Mouse (Mus musculus): ENCODE results near the gene Dctn1.

The Dctn1 gene

DNA sequence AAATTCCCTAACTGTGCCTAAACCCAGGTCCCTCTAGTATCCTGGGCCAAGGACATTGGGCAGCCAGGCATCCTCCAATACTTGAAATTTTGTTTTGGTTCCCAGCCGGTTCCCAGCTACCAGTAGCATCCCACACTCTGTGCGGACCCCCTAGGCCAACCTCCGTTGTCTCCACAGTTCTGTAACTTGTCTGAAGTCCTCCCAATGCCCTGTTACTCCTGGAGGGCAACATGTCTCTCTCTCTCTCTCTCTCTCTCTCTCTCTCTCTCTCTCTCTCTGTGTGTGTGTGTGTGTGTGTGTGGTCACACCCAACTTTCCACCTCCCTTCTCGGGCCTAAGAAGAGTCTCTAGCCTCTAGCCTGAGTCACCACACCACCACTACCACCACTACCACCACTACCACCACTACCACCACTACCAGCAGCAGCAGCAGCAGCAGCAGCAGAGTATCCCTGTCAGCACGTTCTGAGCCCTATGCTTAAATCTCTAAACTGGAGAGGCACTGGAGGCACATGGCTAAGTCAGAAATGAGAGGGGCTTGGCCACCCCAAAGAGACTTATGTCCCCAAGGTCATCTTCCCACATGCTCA lies 29.3 kb upstream of the Dctn1 start:
- no peak for DNase-seq (ENCODE audit: low read depth, low spot score)

DNA sequence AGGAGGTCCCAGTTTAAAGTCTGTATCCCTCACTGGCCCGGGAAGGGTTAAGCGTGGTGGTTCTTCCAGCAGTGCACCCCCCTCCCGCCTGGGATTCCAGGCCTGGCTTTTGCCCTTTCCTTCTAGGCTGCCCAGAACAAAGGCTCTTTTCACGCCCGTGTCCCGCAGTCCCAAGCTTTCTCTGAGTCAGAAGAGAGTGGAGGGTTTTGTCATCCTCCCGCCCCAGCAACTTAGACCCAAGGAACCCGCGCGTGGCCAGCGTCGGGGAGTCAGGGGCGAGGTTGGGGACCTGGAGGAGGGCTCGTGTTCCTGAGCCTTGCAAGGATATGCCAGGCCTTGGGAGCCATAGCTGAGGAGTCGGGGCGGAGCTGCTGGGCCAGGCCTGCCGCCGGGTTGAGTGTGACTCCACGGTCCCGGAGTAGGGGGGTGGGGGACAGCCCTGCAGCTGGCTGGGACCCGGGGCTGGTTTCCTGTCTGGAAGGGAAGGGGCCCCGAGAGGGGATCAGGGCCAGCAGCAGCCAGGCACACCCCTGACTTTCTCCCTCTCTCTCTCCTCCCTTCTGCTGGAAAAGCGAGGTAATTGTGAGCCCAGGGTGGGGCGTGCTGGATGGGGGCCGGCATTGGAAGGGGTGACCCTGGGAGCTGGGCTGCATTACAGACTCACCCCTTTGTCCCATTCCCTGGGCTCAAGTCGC lies 28.7 kb upstream of the Dctn1 start:
- peak; percentile 91 for DNase-seq (ENCODE audit: low read depth, low spot score)

DNA sequence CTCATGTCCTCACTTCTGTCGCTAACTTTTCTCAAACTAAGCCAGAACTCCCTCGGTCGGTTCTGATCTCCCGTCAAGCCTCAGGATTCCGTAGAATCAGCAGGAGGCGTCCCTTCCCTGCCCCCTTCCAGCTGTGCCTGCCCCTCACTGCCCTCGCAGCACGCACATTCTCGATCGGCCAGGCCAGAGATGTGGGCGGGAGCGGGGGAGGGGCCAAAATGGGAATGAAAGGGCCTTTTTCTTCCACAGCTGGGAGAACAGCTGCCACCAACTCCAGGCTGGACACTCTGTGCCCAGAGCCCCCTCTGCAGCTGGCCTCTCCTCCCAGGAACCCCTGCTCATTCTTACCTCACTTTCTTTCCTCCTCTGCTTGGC lies 28.2 kb upstream of the Dctn1 start:
- DNase-seq (ENCODE audit: low read depth, low spot score), result peak; percentile 93

DNA sequence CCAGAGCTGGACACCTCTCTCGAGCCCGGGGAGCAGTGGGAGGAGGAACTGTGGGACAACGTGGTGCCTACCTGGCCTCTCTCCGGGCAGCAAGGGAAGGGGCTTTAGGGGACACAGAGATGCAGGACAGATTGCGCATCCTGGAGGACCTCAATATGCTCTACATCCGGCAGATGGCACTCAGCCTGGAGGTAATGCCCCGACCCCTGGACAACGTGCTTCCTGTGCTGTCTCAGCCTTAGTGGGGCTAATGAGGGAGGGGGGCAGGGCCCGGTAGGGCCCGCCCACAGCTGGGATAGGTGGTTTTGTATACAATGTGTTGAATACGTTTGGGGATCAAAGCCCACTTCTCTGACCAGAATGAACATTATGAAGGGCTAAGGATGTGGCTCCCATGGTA lies 27.7 kb upstream of the Dctn1 start:
- peak; percentile 76 for DNase-seq (ENCODE audit: low read depth, low spot score)

DNA sequence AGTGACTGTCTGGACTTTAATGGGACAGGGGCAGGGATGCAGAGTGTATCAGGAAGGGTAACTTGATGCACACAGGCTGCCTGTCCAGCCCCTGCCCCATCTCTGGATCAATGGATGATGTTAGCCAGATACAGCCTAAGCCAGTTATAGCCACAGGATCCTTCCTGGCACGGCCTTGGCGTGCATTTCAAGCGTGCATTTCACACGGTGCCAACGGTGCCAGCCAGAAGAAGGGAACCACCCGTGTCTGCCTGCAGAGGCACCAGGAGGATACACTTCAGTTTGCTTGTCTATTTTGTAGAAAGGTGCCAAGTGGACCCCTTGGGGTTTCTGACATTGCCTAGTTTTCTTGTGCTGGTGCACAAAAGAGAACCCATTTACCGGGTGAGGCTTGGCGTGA lies 25.7 kb upstream of the Dctn1 start:
- DNase-seq (ENCODE audit: low read depth, low spot score), result no peak

DNA sequence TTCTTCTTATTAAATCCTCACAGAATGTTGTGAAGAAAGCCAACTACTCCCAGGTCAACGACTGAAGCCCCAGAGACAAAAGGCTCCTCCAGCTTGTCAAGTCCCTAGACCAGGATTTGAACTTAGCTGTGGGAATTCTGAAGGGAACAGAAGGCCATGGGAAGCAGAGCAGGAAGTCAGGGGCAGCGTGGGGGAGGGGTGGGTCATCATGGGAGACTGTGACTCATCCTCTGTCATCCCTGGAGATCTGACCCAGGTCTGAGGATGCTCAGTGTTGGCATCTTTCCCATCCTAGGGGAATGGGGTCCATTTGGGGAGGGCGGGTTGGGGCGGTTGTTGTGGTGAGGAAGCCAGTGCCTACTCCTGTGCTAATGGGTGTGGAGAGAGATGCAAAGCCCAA lies 24.1 kb upstream of the Dctn1 start:
- no peak for DNase-seq (ENCODE audit: low read depth, low spot score)

DNA sequence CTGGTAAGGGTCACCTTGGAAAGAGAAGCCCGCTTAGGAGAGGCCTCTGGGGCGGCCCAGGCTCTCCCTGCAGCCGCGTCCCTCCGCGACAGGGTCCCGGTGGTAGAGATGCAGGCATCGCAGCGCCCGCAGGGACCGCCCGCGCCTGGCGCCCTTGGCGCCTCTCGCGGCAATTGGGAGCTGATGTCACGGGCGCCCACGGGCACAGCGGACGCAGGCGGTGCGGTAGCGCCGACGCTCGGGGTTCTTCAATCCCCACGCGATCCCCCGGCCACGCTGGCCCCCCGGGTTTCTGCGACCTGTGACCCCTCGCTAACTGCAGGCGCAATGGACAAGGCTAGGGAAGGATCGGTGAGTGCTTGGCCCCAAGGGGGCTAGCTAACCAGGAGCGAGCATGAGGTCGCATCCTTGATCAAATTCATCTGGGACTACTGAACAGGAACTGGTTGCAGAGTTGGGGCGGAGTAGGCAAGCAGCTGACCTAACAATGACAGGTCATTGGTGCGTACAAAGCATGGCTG lies 23.4 kb upstream of the Dctn1 start:
- DNase-seq (ENCODE audit: low read depth, low spot score), result no peak

DNA sequence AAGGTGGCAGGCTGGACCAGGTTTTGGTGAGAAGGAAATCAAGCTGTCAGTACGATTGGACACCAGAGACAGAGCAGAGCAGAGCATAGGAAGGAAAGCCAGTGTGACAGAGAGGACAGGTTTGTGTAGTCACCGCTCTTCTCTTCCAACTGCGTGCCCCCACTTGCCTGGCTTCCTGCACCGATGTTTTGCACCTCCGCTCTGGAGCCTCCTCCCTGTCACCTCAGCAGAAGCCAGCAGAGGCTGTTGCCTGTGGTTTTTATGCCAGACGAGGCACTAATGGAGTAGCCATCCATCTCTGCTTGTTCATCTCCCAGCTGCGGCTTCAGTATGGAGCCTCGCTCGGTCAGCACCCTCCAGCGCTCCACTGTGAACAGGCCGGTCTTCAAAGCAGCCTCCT lies 22.8 kb upstream of the Dctn1 start:
- no peak for DNase-seq (ENCODE audit: low read depth, low spot score)

DNA sequence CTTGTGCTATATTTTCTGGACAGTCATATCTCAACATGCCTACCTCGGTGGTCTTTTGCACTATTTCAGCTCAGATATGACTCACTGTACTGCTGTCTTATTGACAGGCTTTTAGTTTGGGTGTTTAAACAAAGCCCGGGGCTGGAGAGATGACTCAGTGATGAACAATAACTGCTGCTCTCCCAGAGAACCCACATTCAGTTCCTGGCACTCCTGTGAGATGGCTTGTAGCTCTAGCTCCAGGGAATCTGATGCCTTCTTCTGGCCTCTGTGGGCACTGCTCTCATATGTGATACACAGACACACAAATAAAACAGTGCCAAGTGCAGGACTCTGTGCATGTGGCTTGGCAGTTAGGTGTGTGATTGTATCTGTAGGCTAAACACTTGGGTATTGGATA lies 20.5 kb upstream of the Dctn1 start:
- DNase-seq (ENCODE audit: low read depth, low spot score), result no peak

DNA sequence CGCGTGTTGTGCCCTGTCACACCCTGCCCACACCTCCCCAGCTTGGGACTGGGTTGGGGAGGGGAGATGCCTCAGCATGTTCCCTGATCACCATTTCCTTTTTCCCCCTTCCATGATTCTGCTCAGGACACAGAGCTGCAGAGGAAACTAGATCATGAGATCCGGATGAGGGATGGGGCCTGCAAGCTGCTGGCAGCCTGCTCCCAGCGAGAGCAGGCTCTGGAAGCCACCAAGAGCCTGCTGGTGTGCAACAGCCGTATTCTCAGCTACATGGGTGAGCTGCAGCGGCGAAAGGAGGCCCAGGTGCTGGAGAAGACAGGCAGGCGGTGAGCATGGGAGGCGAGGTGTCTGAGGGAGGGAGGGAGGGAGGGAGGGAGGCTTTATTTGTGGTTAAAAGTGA lies 19.9 kb upstream of the Dctn1 start:
- no peak for DNase-seq (ENCODE audit: low read depth, low spot score)

DNA sequence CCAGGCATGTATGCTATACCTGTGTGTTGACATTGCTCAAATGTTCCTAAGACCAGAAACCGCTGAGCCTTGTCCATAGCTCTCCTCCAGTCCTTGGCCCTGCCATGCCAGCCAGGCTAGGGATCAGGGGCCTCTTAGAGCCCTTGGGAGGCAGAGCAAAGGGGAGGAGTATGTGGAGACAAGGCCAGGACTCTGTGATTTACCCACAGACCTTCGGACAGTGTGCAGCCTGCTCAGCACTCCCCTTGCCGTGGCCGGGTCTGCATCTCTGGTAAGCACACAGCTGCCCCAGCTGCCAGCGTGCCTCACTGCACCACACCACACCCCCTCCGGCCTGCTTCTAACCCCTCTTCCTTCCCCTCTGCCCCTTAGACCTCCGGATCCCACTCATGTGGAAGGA lies 18.4 kb upstream of the Dctn1 start:
- DNase-seq (ENCODE audit: low read depth, low spot score), result no peak

DNA sequence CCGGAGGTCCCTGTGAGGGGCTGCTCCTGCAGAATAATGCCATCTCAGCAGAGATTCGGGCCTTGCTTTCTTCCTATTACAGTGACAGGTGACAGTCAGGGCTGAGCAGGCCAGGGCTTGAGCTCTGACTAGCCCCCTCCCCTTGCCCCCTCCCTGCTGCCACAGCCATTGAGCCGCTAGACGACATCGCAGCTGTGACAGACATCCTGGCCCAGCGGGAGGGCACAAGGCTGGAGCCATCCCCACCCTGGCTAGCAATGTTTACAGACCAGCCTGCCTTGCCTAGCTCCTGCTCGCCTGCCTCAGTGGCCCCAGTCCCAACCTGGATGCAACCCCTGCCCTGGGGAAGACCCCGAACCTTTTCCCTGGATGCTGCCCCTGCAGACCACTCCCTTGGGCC lies 14.0 kb upstream of the Dctn1 start:
- DNase-seq (ENCODE audit: low read depth, low spot score), result no peak

DNA sequence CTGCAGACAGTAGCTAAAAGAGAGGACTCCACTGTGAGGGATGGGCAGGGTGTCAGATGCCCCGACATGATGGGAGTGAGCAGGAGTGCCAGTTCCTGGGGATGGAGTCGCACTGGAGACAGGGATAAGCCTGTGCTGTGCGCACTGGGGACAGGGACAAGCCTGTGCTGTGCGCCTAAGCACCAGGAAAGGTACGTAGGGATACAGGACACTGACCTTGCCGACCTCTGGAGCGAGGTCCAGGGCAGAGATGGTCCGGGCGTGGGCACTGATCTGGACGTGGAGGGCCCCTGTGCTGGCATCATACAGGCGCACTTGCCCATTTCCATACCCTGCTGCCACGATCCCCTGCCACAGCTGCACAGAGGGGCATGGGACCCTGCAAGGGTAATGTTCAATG lies 12.7 kb upstream of the Dctn1 start:
- DNase-seq (ENCODE audit: low read depth, low spot score), result no peak

DNA sequence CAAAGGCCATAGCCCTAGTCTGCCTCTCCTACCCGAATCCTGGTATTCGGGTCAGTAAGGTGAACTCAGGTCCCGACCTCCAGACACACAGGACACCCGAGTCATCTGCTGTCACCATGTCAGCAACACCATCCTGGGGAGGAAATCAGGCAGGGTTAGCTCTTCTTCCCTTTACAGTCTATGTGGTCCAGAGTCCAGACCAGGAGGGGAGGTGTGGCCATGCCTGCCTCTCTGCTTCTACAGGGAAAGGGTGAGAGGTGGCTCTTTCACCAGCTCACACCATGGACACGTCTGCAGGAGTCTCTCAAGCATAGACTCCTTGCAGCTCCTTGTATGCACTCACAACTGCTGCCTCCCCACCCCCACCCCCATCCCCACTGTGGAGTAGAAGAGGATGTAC lies 12.2 kb upstream of the Dctn1 start:
- no peak for DNase-seq (ENCODE audit: low read depth, low spot score)

DNA sequence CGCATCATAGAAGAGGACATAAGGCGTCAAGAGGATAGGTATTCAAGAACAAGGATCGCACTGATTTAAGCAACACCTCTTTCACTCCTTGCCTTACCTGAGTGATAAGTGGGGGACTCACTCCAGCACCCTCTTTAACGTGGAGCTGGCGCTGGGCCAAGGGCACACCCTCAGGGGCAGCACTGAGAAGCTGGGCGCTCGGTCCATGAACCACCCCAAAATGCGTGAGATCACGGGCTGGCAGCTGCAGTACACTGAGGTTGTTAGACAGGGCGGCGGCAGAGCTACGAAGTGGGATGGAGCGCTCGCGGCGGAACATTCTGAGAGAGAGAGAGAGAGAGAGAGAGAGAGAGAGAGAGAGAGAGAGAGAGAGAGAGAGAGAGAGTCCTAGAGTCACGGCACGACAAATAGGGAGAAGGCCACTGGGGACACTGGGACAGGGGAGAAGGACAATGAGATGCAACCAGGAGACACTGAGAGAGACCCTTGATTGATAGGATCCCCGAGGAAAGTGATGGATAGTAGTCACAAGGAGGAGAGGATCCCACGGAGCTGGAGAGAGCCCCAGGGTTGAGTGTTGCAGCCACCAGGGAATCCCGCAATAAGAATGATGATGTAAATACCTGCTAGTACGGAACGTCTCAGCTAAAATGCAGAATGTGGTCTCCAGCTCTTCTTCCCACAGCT lies 10.0 kb upstream of the Dctn1 start:
- DNase-seq (ENCODE audit: low read depth, low spot score), result no peak

DNA sequence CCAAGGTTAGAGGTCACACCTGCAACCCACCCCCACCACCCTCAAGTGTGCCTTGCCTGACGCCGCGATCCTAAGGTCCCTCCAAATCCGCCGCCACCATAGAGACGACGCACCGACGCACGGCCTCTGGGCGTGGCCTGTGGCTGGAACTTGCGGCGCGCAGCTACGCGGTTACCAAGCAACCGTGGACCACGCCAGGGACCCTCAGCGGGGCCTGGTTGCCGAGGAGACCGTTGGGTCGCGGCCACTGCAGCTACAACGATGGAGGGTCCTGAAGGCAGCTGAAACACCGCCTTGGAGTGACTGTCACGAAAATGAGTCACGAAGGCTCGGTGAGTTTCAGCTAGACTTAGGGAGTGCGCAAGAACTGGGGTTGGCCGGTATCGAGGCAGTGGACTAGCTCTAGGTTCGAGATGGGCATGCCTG lies 9.4 kb upstream of the Dctn1 start, which contains the start of the genes Wdr54 and 1700003E16Rik:
Wdr54 (minus strand) TSS at position 139 of the 426 bp plus-strand sequence.
1700003E16Rik (plus strand) TSS at position 146 of the 426 bp plus-strand sequence.
- peak; percentile 93 for DNase-seq (ENCODE audit: low read depth, low spot score)

DNA sequence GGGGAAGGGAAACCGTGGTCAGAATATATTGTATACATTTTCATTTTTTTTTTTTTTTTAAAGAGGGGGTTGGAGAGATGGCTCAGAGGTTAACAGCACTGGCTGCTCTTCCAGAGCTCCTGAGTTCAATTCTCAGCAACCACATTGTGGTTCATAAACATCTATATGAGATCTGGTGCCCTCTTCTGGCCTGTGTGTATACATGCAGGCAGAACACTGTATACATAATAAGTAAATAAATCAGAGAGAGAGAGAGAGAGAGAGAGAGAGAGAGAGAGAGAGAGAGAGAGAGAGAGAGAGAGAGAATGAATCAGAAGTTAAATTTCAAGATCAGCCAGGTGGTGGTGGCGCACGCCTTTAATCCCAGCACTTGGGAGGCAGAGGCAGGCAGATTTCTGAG lies 6.3 kb upstream of the Dctn1 start:
- peak; percentile 72 for DNase-seq (ENCODE audit: low read depth, low spot score)

DNA sequence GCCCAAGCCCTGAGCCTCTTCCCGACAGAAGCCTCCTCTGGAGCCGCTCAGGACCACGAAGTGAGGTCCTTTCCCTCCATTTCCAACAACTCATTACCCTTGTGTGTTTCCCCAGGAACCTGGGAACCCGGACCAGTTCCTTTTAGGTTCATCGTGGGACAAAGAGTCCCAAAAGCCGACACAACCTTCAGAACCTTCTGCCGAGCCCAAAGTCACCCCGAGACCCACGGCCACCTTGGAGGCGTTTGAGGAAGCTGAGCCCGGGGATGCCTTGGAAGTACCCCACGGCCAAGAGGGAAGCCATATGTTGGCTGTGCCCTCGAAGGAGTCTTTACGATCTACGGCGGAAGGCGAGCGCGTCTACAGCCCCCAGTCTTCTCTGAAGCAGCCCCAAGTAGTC lies 4.3 kb upstream of the Dctn1 start:
- no peak for DNase-seq (ENCODE audit: low read depth, low spot score)

DNA sequence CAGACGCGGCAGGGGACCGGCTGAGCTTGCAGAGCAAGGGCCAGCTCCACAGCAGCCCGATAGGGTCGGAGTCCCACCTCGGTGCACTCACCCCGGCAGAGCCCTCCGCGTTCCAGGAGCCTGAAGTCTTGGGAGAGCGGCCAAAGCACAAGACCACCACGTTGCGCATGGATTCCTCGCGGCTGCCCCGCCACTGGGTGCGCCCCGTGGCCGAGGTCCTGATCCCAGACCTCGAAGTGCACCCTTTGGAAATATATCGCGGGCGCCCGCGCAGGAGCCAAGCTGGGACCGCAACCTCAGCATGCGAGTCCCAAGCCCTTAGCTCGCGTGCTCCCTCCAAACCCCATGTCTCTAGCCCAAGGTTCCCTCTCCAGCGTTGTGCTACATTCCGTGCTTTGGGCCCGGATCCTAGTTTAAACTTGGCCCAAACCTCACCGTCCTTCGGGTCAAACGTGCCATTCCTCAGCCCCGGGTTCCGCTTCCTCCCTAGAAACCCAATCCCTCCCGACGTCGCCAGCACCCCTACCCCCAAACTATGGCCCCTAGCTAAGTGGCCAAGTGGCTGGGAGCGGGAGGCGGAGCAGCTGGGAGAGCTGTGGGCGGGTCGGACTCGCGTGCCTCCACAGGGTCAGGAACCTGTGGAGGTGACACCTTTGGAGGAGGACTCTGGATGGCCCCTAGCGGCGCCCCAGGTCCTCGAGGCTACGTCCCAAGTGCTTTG lies 3.6 kb upstream of the Dctn1 start:
- DNase-seq (ENCODE audit: low read depth, low spot score), result no peak

DNA sequence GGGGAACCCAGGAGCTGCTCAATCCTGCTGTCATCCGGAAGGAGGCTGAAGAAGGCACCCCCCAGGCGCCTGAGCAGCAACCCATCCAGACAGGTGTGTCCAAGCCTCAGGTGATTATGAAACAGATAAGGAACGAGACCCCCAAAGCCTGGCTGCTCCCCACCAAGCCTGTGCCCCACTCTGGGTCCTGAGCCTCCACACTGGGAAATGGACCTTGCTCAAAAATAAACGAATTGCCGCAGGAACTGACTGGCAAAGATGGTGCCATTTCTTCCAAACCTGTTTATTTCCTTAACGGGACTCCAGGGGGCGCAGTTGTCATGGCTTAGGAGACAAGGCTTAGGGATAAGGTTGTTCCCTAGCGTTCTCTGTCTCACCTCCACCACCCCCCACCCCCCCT lies 3.0 kb upstream of the Dctn1 start:
- DNase-seq (ENCODE audit: low read depth, low spot score), result peak; percentile 81

DNA sequence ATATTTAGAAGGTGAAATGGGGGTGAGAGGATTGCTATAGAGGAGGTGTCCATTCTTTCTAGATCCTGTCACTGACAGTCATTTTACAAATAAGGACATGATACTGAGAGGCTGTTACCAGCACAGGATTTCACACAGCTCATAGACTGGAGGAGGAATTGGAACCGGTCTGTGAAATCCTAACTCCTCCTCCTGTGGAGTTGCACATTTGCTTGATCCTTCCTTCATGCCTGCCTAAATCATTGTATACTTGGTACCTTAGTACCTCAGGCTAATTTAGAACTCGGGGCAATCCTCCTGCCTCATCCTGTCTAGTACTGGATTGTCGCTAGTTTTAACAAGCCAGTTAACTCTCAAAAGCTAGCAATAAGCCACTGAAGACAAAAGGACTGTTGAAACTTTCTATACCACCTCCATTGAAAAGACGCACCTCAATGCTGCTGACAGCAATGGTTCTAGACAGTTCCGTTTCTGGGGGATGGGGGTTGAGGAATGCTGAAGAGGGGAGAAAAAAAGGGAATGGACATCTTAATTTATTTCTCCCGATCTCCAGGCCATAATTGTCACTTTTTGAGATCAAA lies 604 bp upstream of the Dctn1 start:
- no peak for DNase-seq (ENCODE audit: low read depth, low spot score)

DNA sequence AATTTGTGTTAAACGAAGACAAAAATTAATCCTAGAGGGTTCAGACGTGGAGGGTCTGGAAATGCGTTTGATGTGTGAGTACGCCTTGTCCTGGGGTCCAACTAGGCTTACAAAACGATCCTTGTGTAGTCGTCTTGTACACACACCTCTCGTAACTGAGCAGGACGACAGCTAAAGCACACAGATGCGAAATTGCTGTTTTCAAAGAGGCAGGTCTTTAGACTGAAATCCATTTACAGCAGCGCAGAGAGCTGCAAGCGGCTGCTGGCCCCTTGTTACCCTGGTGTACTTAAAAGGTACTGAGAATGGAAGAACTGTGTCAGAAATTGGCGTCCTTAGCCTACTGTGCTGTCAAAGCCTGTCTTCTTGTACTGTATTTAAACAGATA lies 517 bp downstream of the Dctn1 start:
- DNase-seq (ENCODE audit: low read depth, low spot score), result no peak

Data from mesoderm, embryonic 11.5 days (tissue).